Mouse (Mus musculus) limb, embryonic 14.5 days (tissue): ENCODE data around the gene Cdc37l1. TPM values are rescaled to one million over a fixed set of nuclear protein-coding genes. Genes with fewer than 3 reads are reported as not detected.
A peak's percentile ranks its signal among the peaks of the same experiment; 100 is the strongest.

Experiments used
- ATAC-seq: fragments of 200-750 bp; cut with Nextera tagmentation; 2 replicates; pipeline ENCODE4 v1.8.0; 2017; ENCODE audit warnings: low read depth, moderate number of reproducible peaks, moderate TSS enrichment; ENCODE audit not compliant: low FRiP score
- DNase-seq: peaks from one replicate; pipeline ENCODE4 v3.0.0-alpha.2; 2015; ENCODE audit warnings: low spot score
- H3K27ac ChIP-seq: fragments of 300-500 bp; sonication (generic); replicated peaks from 2 replicates; pipeline ENCODE4 v1.5.1; 2014; ENCODE audit warnings: low read depth, mild to moderate bottlenecking, low read length, moderate library complexity, mixed read lengths
- H3K27me3 ChIP-seq: fragments of 300-500 bp; sonication (generic); 2 replicates; pipeline ENCODE4 v1.6.1; 2014; ENCODE audit warnings: low read length, mixed read lengths; ENCODE audit not compliant: control insufficient read depth, insufficient read depth
- H3K36me3 ChIP-seq: fragments of 300-500 bp; sonication (generic); 2 replicates; pipeline ENCODE4 v1.6.1; 2014; ENCODE audit warnings: mild to moderate bottlenecking, low read length, moderate library complexity, mixed read lengths; ENCODE audit not compliant: control insufficient read depth, insufficient read depth
- H3K4me1 ChIP-seq: fragments of 300-500 bp; sonication (generic); 2 replicates; pipeline ENCODE4 v1.6.1; 2014; ENCODE audit warnings: antibody characterized with exemption, low read length, mixed read lengths; ENCODE audit not compliant: control insufficient read depth, insufficient read depth
- H3K4me2 ChIP-seq: fragments of 300-500 bp; sonication (generic); replicated peaks from 2 replicates; pipeline ENCODE4 v1.6.1; 2014; ENCODE audit warnings: low read depth, mild to moderate bottlenecking, low read length, moderate library complexity; ENCODE audit not compliant: severe bottlenecking
- H3K4me3 ChIP-seq: fragments of 300-500 bp; sonication (generic); replicated peaks from 2 replicates; pipeline ENCODE4 v1.5.1; 2014; ENCODE audit warnings: low read length
- H3K9ac ChIP-seq: fragments of 300-500 bp; sonication (generic); 2 replicates; pipeline ENCODE4 v1.6.1; 2014; ENCODE audit warnings: mild to moderate bottlenecking, low read depth, low read length, moderate library complexity; ENCODE audit not compliant: severe bottlenecking
- H3K9me3 ChIP-seq: fragments of 300-500 bp; sonication (generic); 2 replicates; pipeline ENCODE4 v1.6.1; 2016; ENCODE audit warnings: low read length; ENCODE audit not compliant: control insufficient read depth
- POLR2A ChIP-seq: fragments of 200-500 bp; IDR thresholded peaks from 2 replicates; pipeline ENCODE4 v1.8.0; 2012; ENCODE audit warnings: inconsistent platforms, mild to moderate bottlenecking, moderate library complexity, borderline replicate concordance; ENCODE audit not compliant: insufficient read depth, insufficient read length; ENCODE audit errors: extremely low read depth
- WGBS: fragments of 180-500 bp; shearing (Covaris S2); extraction: QIAGEN DNeasy Blood & Tissue Kit; methylation state at CpG from one replicate; pipeline ENCODE4 v1.1.7; 2014; 5-methylcytosine and 5-hydroxymethylcytosine counted together
- polyA plus RNA-seq, 2 experiments: library from polyadenylated mRNA; depleted of rRNA in 1 of 2; stranded (reverse) in 1 of 2; unstranded in 1 of 2; fragments of >200 nt; fragmentation: Nextera tagmentation in 1 of 2; extraction: Ambion mirVana in 1 of 2; gene quantifications; 2 replicates each; pipeline versions ENCODE4 v1.2.1 to v1.2.3; 2012 to 2014

The Cdc37l1 gene
- polyA plus RNA-seq, 2 experiments = 35.8 to 39.6 TPM

- Histone ChIP-seq H3K4me3 (no peak overlapping the region), H3K27me3 (no peaks in the 10 kb centered on the region), H3K9ac (no peak overlapping the region), H3K4me2 (peak overlapping the region; percentile 33), H3K4me1 (0 out of 2 replicates have a peak, but pooled peaks cover 3% of the 10 kb centered on the region), H3K9me3 (no peaks in the 10 kb centered on the region), H3K27ac (no peak overlapping the region), H3K36me3 (no peaks in the 10 kb centered on the region)
- peak; percentile 95 for DNase-seq
- peak; percentile 69 for ATAC-seq
- 16% methylated on average over 18 of the region's 18 CpGs for WGBS
- no peak for TF ChIP-seq POLR2A
These were observed 73.6 kb downstream of the Cdc37l1 start for GRCm38 (mm10) chr19:29063577-29064363.

GRCm38 (mm10) chr19:29064451-29065102 is 74.4 kb downstream of the Cdc37l1 start:
- H3K4me2 ChIP-seq = peak overlapping the region; percentile 33
- no peak for TF ChIP-seq POLR2A
- no peak overlapping the region for H3K27ac ChIP-seq
- no peaks in the 10 kb centered on the region for H3K9me3 ChIP-seq
- no peak overlapping the region for H3K4me3 ChIP-seq
- H3K9ac ChIP-seq = no peak overlapping the region
- no peaks in the 10 kb centered on the region for H3K36me3 ChIP-seq
- no peaks in the 10 kb centered on the region for H3K27me3 ChIP-seq
- DNase-seq (no peak), ATAC-seq (no peak)
- H3K4me1 ChIP-seq = peaks cover 5% of the 10 kb centered on the region
- 59% methylated on average over 9 of the region's 9 CpGs for WGBS

- no peak for TF ChIP-seq POLR2A
- Histone ChIP-seq H3K27me3 (no peaks in the 10 kb centered on the region), H3K4me2 (no peak overlapping the region), H3K27ac (no peak overlapping the region), H3K4me1 (peaks cover 5% of the 10 kb centered on the region), H3K9ac (no peak overlapping the region), H3K9me3 (no peaks in the 10 kb centered on the region), H3K36me3 (no peaks in the 10 kb centered on the region), H3K4me3 (no peak overlapping the region)
- no peak for DNase-seq
- WGBS = 18% methylated on average over 11 of the region's 11 CpGs
- ATAC-seq = no peak
These were observed 76.9 kb downstream of the Cdc37l1 start for GRCm38 (mm10) chr19:29066981-29067471.

- Histone ChIP-seq H3K4me1 (peaks cover 5% of the 10 kb centered on the region), H3K27me3 (no peaks in the 10 kb centered on the region), H3K4me2 (no peak overlapping the region), H3K9ac (no peak overlapping the region), H3K27ac (no peak overlapping the region), H3K4me3 (no peak overlapping the region), H3K9me3 (no peaks in the 10 kb centered on the region), H3K36me3 (no peaks in the 10 kb centered on the region)
- DNase-seq (no peak), ATAC-seq (no peak)
- 70% methylated on average over 5 of the region's 5 CpGs for WGBS
- no peak for TF ChIP-seq POLR2A
These were observed 79.0 kb downstream of the Cdc37l1 start for GRCm38 (mm10) chr19:29069195-29069594.

- Histone ChIP-seq H3K9ac (no peak overlapping the region), H3K4me1 (peaks cover 14% of the 10 kb centered on the region), H3K36me3 (no peaks in the 10 kb centered on the region), H3K4me3 (no peak overlapping the region), H3K4me2 (no peak overlapping the region), H3K9me3 (no peaks in the 10 kb centered on the region), H3K27me3 (no peaks in the 10 kb centered on the region), H3K27ac (no peak overlapping the region)
- ATAC-seq (no peak), DNase-seq (peak; percentile 68)
- no peak for TF ChIP-seq POLR2A
- 32% methylated on average over 6 of the region's 6 CpGs for WGBS
These were observed 84.7 kb downstream of the Cdc37l1 start for GRCm38 (mm10) chr19:29074802-29075201.

Other genes starting within 250 kb of the Cdc37l1 start
- 1.1 and 1.7 TPM in 2 replicates for gene Slc1a1, start 155.3 kb upstream of the Cdc37l1 start, polyA plus RNA-seq (2012; rRNA removed)
- gene Slc1a1, start 155.3 kb upstream of the Cdc37l1 start, polyA plus RNA-seq (2014; fragmentation: Nextera tagmentation; extraction: Ambion mirVana) = 0.66 and 0.81 TPM in 2 replicates
- 5.8 and 6.8 TPM in 2 replicates for gene Plpp6, start 26.4 kb upstream of the Cdc37l1 start, polyA plus RNA-seq (2012; rRNA removed)
- gene Plpp6, start 26.4 kb upstream of the Cdc37l1 start, polyA plus RNA-seq (2014; fragmentation: Nextera tagmentation; extraction: Ambion mirVana) = 9.4 and 9.6 TPM in 2 replicates
- 0.59 and 1.0 TPM in 2 replicates for gene 4430402I18Rik, start 22.6 kb upstream of the Cdc37l1 start, polyA plus RNA-seq (2012; rRNA removed)
- 1.0 and 1.5 TPM in 2 replicates for gene 4430402I18Rik, start 22.6 kb upstream of the Cdc37l1 start, polyA plus RNA-seq (2014; fragmentation: Nextera tagmentation; extraction: Ambion mirVana)
- 33.9 and 36.0 TPM in 2 replicates for gene Ak3, start 57.6 kb downstream of the Cdc37l1 start, polyA plus RNA-seq (2012; rRNA removed)
- gene Ak3, start 57.6 kb downstream of the Cdc37l1 start, polyA plus RNA-seq (2014; fragmentation: Nextera tagmentation; extraction: Ambion mirVana) = 83.9 and 84.8 TPM in 2 replicates
- 28.2 and 30.9 TPM in 2 replicates for gene Rcl1, start 111.0 kb downstream of the Cdc37l1 start, polyA plus RNA-seq (2012; rRNA removed)
- 47.4 and 48.6 TPM in 2 replicates for gene Rcl1, start 111.0 kb downstream of the Cdc37l1 start, polyA plus RNA-seq (2014; fragmentation: Nextera tagmentation; extraction: Ambion mirVana)